Mouse (Mus musculus): Measurements from ENCODE around the gene Ism2. TPM values are rescaled to one million over a fixed set of nuclear protein-coding genes. Genes with fewer than 3 reads are reported as not detected.

Ism2 gene
- polyA plus RNA-seq, 1 experiment from 2014 or later, result 1.8 TPM

DNA sequence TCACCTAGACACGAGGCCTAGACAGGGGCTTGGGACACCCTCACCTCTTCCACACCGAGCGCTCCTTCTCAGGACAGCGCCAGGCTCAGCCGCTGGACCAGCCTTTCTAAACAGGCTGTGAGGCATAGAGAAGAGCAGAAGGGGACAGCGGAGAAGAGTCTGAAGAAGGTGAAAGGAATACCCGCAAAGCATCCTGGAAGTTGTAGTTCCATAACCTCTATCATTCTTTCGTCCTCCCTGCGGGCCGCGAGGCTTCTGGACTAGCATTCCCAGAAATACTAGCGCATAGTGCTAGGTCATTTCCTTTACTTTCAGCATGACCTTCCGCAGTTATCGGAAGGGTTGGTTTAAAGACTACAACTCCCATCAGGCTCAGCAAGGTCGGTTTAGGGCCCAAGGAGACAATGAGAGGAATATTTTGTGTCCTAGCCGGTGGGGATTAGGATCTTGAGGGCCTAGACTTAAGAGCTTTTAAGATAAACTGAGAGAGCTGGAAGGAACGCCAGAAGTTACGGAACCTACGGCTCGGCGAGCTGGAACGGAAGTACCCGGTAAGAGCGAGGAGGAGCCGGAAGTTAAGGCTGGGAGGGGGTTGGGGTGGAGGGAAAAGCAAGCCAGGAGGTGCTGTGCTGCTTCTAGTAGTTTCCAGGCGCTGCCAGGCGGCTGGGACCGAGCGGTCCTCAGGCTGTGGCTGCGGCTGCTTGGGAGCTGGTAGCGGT, 33.2 kb downstream of the Ism2 start, which contains the start of the genes Vipas39 and Ahsa1:
Gene Vipas39 (minus strand): TSS at position 149 of the 719 bp plus-strand sequence.
Gene Ahsa1 (plus strand): TSS at position 372 of the 719 bp plus-strand sequence.
- ATAC-seq (replicated peaks), result peak; percentile 98
- Histone ChIP-seq H3K9me3 (no peaks in the 10 kb centered on the region), H3K4me3 (peak within 1 kb of the TSS; percentile 83), H3K27me3 (replicated peaks) (no peaks in the 10 kb centered on the region), H3K27ac (peak within 1 kb of the TSS; percentile 87), H3K36me3 (replicated peaks) (peaks cover 40% of the 10 kb centered on the region), H3K9ac (peak within 1 kb of the TSS; percentile 85), H3K4me2 (peak within 1 kb of the TSS; percentile 93), H3K4me1 (peaks cover 30% of the 10 kb centered on the region)
- under 1% methylated on average over 31 of the region's 31 CpGs for WGBS

DNA sequence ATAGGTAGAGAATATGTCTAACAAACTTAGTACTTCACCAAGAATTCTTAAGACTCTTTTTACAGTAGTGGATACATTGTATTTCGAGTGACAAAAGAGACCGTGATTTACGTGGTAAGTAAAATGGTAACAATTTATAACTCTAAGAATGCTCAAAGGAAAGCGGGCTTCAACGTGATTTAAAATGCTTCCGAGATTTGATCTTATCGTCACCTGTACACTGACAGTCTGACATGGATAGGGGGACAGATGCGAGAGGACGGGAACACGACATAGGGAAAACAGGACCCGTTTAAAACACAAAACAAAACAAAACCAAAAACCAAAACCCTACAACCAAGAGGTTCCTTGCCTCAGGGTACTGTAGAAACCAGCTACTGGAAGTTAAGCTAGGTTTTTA, 34.1 kb downstream of the Ism2 start:
- peak overlapping the region; percentile 57 for H3K4me2 ChIP-seq
- H3K27ac ChIP-seq, result peak overlapping the region; percentile 87
- WGBS, result 25% methylated on average over 11 of the region's 11 CpGs

DNA sequence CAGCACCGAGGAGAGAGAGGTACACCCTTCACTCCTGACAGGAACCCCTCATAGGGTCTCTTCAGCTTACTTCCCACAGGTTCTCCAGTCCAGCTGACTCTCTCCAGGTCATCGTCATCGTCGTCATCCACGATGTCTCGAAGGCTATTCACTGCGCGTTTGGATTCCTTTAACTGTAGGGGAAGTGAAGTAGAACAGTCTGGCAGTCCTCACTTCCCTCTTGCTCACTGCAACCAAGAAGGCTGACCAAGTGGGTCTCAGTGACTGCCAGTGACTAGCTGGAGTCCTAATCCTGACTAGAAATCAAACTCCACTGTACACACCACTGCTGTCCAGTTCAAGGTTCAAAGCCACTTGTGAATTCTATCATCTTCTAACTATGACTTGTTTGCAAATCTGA, 38.9 kb downstream of the Ism2 start:
- WGBS, result 93% methylated on average over 8 of the region's 8 CpGs
- no peak overlapping the region for H3K4me2 ChIP-seq
- H3K27ac ChIP-seq, result no peak overlapping the region

More for the DNA sequence above, 34.1 kb downstream of the Ism2 start:
- Histone ChIP-seq H3K27me3 (replicated peaks) (no peaks in the 10 kb centered on the region), H3K9ac (peak overlapping the region; percentile 74), H3K36me3 (replicated peaks) (peaks cover 34% of the 10 kb centered on the region), H3K4me1 (peaks cover 30% of the 10 kb centered on the region), H3K9me3 (no peaks in the 10 kb centered on the region), H3K4me3 (peak overlapping the region; percentile 83)
- ATAC-seq (replicated peaks), result no peak

GRCm38 (mm10) chr12:87256629-87257028, 42.9 kb downstream of the Ism2 start:
- Histone ChIP-seq H3K36me3 (replicated peaks) (peaks cover 78% of the 10 kb centered on the region), H3K4me2 (no peak overlapping the region), H3K9me3 (no peaks in the 10 kb centered on the region), H3K4me3 (no peak overlapping the region), H3K9ac (no peak overlapping the region), H3K27ac (no peak overlapping the region), H3K4me1 (no peaks in the 10 kb centered on the region), H3K27me3 (replicated peaks) (no peaks in the 10 kb centered on the region)
- no peak for ATAC-seq (replicated peaks)
- WGBS, result 95% methylated on average over 5 of the region's 5 CpGs

More for the DNA sequence above, 38.9 kb downstream of the Ism2 start:
- ATAC-seq (replicated peaks), result no peak
- Histone ChIP-seq H3K4me3 (no peak overlapping the region), H3K27me3 (replicated peaks) (no peaks in the 10 kb centered on the region), H3K36me3 (replicated peaks) (peaks cover 56% of the 10 kb centered on the region), H3K4me1 (peaks cover 12% of the 10 kb centered on the region), H3K9me3 (no peaks in the 10 kb centered on the region), H3K9ac (no peak overlapping the region)

DNA sequence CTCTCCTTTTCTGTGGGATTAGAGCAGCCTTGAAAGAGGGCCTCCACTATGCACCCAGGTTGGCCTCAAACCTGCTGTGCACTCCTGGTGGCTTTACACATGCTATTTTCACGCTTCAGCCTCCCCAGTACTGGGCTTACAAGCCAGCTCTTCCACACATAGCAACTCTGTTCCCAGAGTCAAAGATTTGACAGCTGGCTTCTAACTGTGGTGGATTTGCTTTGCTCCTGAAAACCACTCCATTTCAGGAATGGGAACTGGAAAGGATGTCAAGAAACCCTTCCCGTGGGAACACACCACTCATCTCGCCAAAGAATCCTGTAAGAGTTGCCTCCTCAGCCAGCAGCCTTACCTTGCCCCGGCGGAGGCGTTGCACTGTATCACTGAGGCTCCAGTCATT, 45.6 kb downstream of the Ism2 start:
- Histone ChIP-seq H3K4me1 (no peaks in the 10 kb centered on the region), H3K27ac (no peak overlapping the region), H3K36me3 (replicated peaks) (peaks cover 85% of the 10 kb centered on the region), H3K27me3 (replicated peaks) (no peaks in the 10 kb centered on the region), H3K9me3 (no peaks in the 10 kb centered on the region), H3K9ac (no peak overlapping the region), H3K4me3 (no peak overlapping the region), H3K4me2 (no peak overlapping the region)
- ATAC-seq (replicated peaks), result no peak
- 96% methylated on average over 6 of the region's 6 CpGs for WGBS

- peaks cover 68% of the 10 kb centered on the region for H3K36me3 ChIP-seq (replicated peaks)
These were observed 49.3 kb downstream of the Ism2 start for GRCm38 (mm10) chr12:87250161-87250560.

GRCm38 (mm10) chr12:87238632-87239031, 60.9 kb downstream of the Ism2 start, which contains the start of gene Noxred1:
TSS of gene Noxred1 (minus strand) at chr12:87238732.
- Histone ChIP-seq H3K27me3 (replicated peaks) (no peaks in the 10 kb centered on the region), H3K9me3 (no peaks in the 10 kb centered on the region), H3K9ac (no peak within 1 kb of the TSS), H3K27ac (no peak within 1 kb of the TSS), H3K4me1 (no peaks in the 10 kb centered on the region), H3K4me2 (no peak within 1 kb of the TSS), H3K36me3 (replicated peaks) (peaks cover 44% of the 10 kb centered on the region), H3K4me3 (no peak within 1 kb of the TSS)
- 100% methylated on average over 1 of the region's 1 CpGs for WGBS
- ATAC-seq (replicated peaks), result no peak

More at GRCm38 (mm10) chr12:87250161-87250560, 49.3 kb downstream of the Ism2 start:
- ATAC-seq (replicated peaks), result no peak
- Histone ChIP-seq H3K9ac (no peak overlapping the region), H3K27me3 (replicated peaks) (no peaks in the 10 kb centered on the region), H3K4me3 (no peak overlapping the region), H3K4me1 (no peaks in the 10 kb centered on the region), H3K4me2 (no peak overlapping the region), H3K9me3 (no peaks in the 10 kb centered on the region), H3K27ac (no peak overlapping the region)
- WGBS, result 92% methylated on average over 6 of the region's 6 CpGs

GRCm38 (mm10) chr12:87236882-87237483, 62.5 kb downstream of the Ism2 start:
- Histone ChIP-seq H3K27ac (no peak overlapping the region), H3K9me3 (no peaks in the 10 kb centered on the region), H3K9ac (no peak overlapping the region), H3K27me3 (replicated peaks) (no peaks in the 10 kb centered on the region), H3K4me2 (no peak overlapping the region), H3K36me3 (replicated peaks) (peaks cover 39% of the 10 kb centered on the region), H3K4me3 (no peak overlapping the region), H3K4me1 (no peaks in the 10 kb centered on the region)
- WGBS, result 88% methylated on average over 5 of the region's 5 CpGs
- ATAC-seq (replicated peaks), result no peak

GRCm38 (mm10) chr12:87230379-87230895, 69.1 kb downstream of the Ism2 start:
- H3K36me3 ChIP-seq (replicated peaks), result no peaks in the 10 kb centered on the region
- no peak overlapping the region for H3K4me3 ChIP-seq
- no peaks in the 10 kb centered on the region for H3K9me3 ChIP-seq
- no peak overlapping the region for H3K9ac ChIP-seq
- no peak overlapping the region for H3K4me2 ChIP-seq
- no peaks in the 10 kb centered on the region for H3K27me3 ChIP-seq (replicated peaks)
- no peaks in the 10 kb centered on the region for H3K4me1 ChIP-seq
- ATAC-seq (replicated peaks), result no peak
- H3K27ac ChIP-seq, result no peak overlapping the region

DNA sequence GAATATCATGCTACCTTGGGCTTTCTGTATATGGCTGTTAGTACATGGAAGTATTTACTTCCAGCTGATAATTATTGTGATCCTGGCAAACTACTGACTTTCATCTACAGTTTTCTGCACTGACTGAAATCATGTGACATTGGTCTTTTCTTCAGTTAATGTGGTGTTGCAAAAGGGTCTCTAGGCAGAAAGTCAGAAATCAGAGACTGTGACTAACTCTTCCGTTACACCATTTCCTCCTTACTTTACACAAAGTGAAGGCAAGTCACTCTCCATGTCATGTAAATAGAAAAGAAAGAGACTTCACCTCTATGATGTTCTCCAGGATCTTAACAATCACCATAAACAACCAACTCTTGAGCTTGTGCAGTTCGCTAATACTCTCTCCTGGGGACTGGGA, 69.9 kb downstream of the Ism2 start:
- H3K36me3 ChIP-seq (replicated peaks), result no peaks in the 10 kb centered on the region
- ATAC-seq (replicated peaks), result no peak
- H3K9ac ChIP-seq, result no peak overlapping the region
- H3K27ac ChIP-seq, result no peak overlapping the region
- 92% methylated on average over 2 of the region's 2 CpGs for WGBS
- no peaks in the 10 kb centered on the region for H3K9me3 ChIP-seq
- H3K27me3 ChIP-seq (replicated peaks), result no peaks in the 10 kb centered on the region
- H3K4me1 ChIP-seq, result no peaks in the 10 kb centered on the region
- H3K4me2 ChIP-seq, result no peak overlapping the region
- no peak overlapping the region for H3K4me3 ChIP-seq

Data from midbrain, embryonic 15.5 days (tissue).